Mouse (Mus musculus): Measurements from ENCODE around the gene Tor1b. TPM values are rescaled to one million over a fixed set of nuclear protein-coding genes. Genes with fewer than 3 reads are reported as not detected.

Tor1b gene
- polyA plus RNA-seq, 1 experiment: 34.2 TPM

DNA sequence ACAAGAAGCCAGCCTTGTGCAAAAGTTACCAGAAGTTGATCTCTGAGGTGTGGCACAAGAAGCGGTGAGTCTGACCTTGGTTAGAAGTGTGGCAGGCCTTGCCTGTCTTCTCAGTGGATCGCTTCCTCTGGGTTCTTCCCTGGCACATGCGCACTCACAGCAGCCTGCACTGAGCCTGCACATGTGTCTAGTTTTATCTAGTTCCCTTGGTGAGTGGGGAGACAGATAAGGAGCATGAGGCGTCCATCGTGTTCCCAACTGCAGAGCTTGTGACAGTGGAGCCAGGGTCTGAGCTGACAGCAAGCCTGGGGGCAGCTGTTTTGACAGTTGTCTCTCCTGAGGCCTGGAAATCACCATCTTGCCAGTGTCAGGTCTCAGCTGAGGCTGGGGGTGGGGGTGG is 53.7 kb downstream of the Tor1b start:
- no peaks in the 10 kb centered on the region; the same call in 1 of the 2 replicates for H3K4me1 ChIP-seq (ENCODE audit: control insufficient read depth, insufficient read depth, low read length)
- H3K4me3 ChIP-seq (replicated peaks; ENCODE audit: control insufficient read depth, low read depth, low read length): peak overlapping the region; percentile 1
- peak overlapping the region; percentile 31; the same call in 1 of the 2 replicates for H3K27ac ChIP-seq (ENCODE audit: control insufficient read depth, insufficient read depth, low read depth, low read length, poor library complexity)
- 55% methylated on average over 5 of the region's 5 CpGs for WGBS
- TF ChIP-seq POLR2A (IDR thresholded peaks at IDR 0.05; ENCODE audit: borderline replicate concordance, control insufficient read depth, low read depth, low read length) (no peak), CTCF (IDR thresholded peaks at IDR 0.05; ENCODE audit: control insufficient read depth, insufficient read depth, low read length) (no peak)

DNA sequence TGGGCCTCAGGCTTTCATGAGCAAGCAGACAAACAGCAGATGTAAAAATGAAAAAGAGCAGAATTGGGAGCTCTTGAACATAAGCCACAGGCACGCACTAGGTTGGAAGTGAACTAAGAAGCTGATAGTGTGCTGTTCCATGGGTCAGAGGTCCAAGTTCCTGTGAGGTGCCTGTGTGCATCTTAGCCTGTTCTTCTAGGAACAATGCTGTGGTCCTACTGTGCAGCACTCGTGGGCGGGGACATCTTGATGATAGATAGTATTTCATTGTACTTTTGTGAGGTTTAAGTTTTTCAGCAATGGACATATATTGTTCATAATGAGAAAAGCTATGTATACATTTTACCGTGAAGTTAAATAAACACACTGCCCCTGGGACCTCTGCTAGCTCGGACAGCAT is 54.4 kb downstream of the Tor1b start:
- no peaks in the 10 kb centered on the region; the same call in 1 of the 2 replicates for H3K4me1 ChIP-seq (ENCODE audit: control insufficient read depth, insufficient read depth, low read length)
- TF ChIP-seq POLR2A (IDR thresholded peaks at IDR 0.05; ENCODE audit: borderline replicate concordance, control insufficient read depth, low read depth, low read length) (no peak), CTCF (IDR thresholded peaks at IDR 0.05; ENCODE audit: control insufficient read depth, insufficient read depth, low read length) (no peak)
- no peak overlapping the region for H3K27ac ChIP-seq (ENCODE audit: control insufficient read depth, insufficient read depth, low read depth, low read length, poor library complexity)
- no peak overlapping the region for H3K4me3 ChIP-seq (replicated peaks; ENCODE audit: control insufficient read depth, low read depth, low read length)
- 79% methylated on average over 5 of the region's 5 CpGs for WGBS

Other genes with a start within 250 kb of the Tor1b start
- gene 1700001O22Rik, start 149.3 kb upstream of the Tor1b start, polyA plus RNA-seq (2011; ENCODE audit: insufficient read depth, insufficient read length, low replicate concordance, missing spikeins): not detected in 2 replicates
- 10.2 and 11.0 TPM in 2 replicates for gene Ntmt1, start 145.1 kb upstream of the Tor1b start, polyA plus RNA-seq (2011; ENCODE audit: insufficient read depth, insufficient read length, low replicate concordance, missing spikeins)
- 30.0 and 32.4 TPM in 2 replicates for gene Asb6, start 122.6 kb upstream of the Tor1b start, polyA plus RNA-seq (2011; ENCODE audit: insufficient read depth, insufficient read length, low replicate concordance, missing spikeins)
- gene Prrx2, start 118.0 kb upstream of the Tor1b start, polyA plus RNA-seq (2011; ENCODE audit: insufficient read depth, insufficient read length, low replicate concordance, missing spikeins): 4.1 TPM in 1 of 2 replicates, not detected in the other
- gene Ptges, start 23.1 kb upstream of the Tor1b start, polyA plus RNA-seq (2011; ENCODE audit: insufficient read depth, insufficient read length, low replicate concordance, missing spikeins): 2.9 and 8.0 TPM in 2 replicates
- 14.7 and 35.0 TPM in 2 replicates for gene Tor1a, start 15.0 kb downstream of the Tor1b start, polyA plus RNA-seq (2011; ENCODE audit: insufficient read depth, insufficient read length, low replicate concordance, missing spikeins)
- 26.0 and 35.8 TPM in 2 replicates for gene BC005624, start 29.2 kb downstream of the Tor1b start, polyA plus RNA-seq (2011; ENCODE audit: insufficient read depth, insufficient read length, low replicate concordance, missing spikeins)
- gene Usp20, start 29.3 kb downstream of the Tor1b start, polyA plus RNA-seq (2011; ENCODE audit: insufficient read depth, insufficient read length, low replicate concordance, missing spikeins): 8.6 and 11.7 TPM in 2 replicates
- gene Fnbp1, start 189.0 kb downstream of the Tor1b start, polyA plus RNA-seq (2011; ENCODE audit: insufficient read depth, insufficient read length, low replicate concordance, missing spikeins): 25.6 and 67.8 TPM in 2 replicates
- 21.0 and 27.9 TPM in 2 replicates for gene Gpr107, start 199.4 kb downstream of the Tor1b start, polyA plus RNA-seq (2011; ENCODE audit: insufficient read depth, insufficient read length, low replicate concordance, missing spikeins)

All from bone marrow, adult 2 months (tissue).